Mouse (Mus musculus) megakaryocyte, embryonic 14.5 days (primary cell): ENCODE results near the gene Prr19. TPM values are rescaled to one million over a fixed set of nuclear protein-coding genes. Genes with fewer than 3 reads are reported as not detected.
"Not testable (repeated sequence)": the region's sequence is repeated elsewhere in the genome, so short reads cannot be mapped to it uniquely, and the experiment has no call there.

ENCODE experiments used
- H3K27me3 ChIP-seq: replicated peaks from 2 replicates; pipeline ENCODE3; 2012; ENCODE audit warnings: inconsistent platforms
- H3K36me3 ChIP-seq: replicated peaks from 2 replicates; pipeline ENCODE3; 2012; ENCODE audit warnings: low read length, inconsistent platforms, mixed read lengths
- H3K4me1 ChIP-seq: 2 replicates; pipeline ENCODE4 v1.6.1; 2012; ENCODE audit warnings: inconsistent platforms
- H3K4me3 ChIP-seq: replicated peaks from 2 replicates; pipeline ENCODE3; 2012; ENCODE audit warnings: moderate library complexity, mild to moderate bottlenecking, inconsistent platforms
- H3K9me3 ChIP-seq: 2 replicates; pipeline ENCODE4 v1.6.1; 2012; ENCODE audit warnings: inconsistent platforms
- FLI1 ChIP-seq: IDR thresholded peaks from 2 replicates; pipeline ENCODE4 v1.6.1; 2012; ENCODE audit warnings: low read length, inconsistent platforms, mixed read lengths
- GATA1 ChIP-seq: IDR thresholded peaks from 3 replicates; pipeline ENCODE4 v1.6.1; 2012; ENCODE audit warnings: mixed read lengths, low read length, inconsistent platforms, borderline replicate concordance
- polyA plus RNA-seq: library from polyadenylated mRNA; stranded (reverse); fragments of >175 nt; gene quantifications from 2 replicates; pipeline ENCODE4 v1.2.3, GENCODE M21; 2012; ENCODE audit warnings: low replicate concordance; ENCODE audit not compliant: insufficient read depth

The Prr19 gene
- polyA plus RNA-seq, 1 experiment, result 0.17 TPM

GRCm38 (mm10) chr7:25316532-25317445 is 15.6 kb downstream of the Prr19 start, which contains the start of gene Megf8:
TSS of gene Megf8 (plus strand) at chr7:25317164.
- H3K27me3 ChIP-seq, result peaks cover 42% of the 10 kb centered on the region
- TF ChIP-seq FLI1 (no peak), GATA1 (no peak)
- peaks cover 37% of the 10 kb centered on the region for H3K4me1 ChIP-seq
- no peaks in the 10 kb centered on the region; the same call in 1 of the 2 replicates for H3K9me3 ChIP-seq
- H3K36me3 ChIP-seq, result no peaks in the 10 kb centered on the region
- H3K4me3 ChIP-seq, result peak within 1 kb of the TSS; percentile 96

- peak overlapping the region; percentile 96 for H3K4me3 ChIP-seq
- peaks cover 42% of the 10 kb centered on the region for H3K4me1 ChIP-seq
- TF ChIP-seq GATA1 (no peak), FLI1 (no peak)
- H3K9me3 ChIP-seq, result no peaks in the 10 kb centered on the region; the same call in 1 of the 2 replicates
- H3K27me3 ChIP-seq, result peaks cover 34% of the 10 kb centered on the region
- H3K36me3 ChIP-seq, result no peaks in the 10 kb centered on the region
Measured at GRCm38 (mm10) chr7:25317446-25317999, 16.3 kb downstream of the Prr19 start.

GRCm38 (mm10) chr7:25322058-25322484 is 20.9 kb downstream of the Prr19 start:
- Histone ChIP-seq H3K4me3 (no peak overlapping the region), H3K36me3 (no peaks in the 10 kb centered on the region), H3K4me1 (peaks cover 29% of the 10 kb centered on the region), H3K27me3 (no peaks in the 10 kb centered on the region), H3K9me3 (no peaks in the 10 kb centered on the region; the same call in 1 of the 2 replicates)
- TF ChIP-seq GATA1, result no peak
- no peak for TF ChIP-seq FLI1

- Histone ChIP-seq H3K27me3 (peaks cover 2% of the 10 kb centered on the region), H3K9me3 (no peaks in the 10 kb centered on the region; the same call in 1 of the 2 replicates), H3K36me3 (peaks cover 9% of the 10 kb centered on the region), H3K4me1 (peaks cover 22% of the 10 kb centered on the region), H3K4me3 (no peak overlapping the region)
- TF ChIP-seq GATA1 (no peak), FLI1 (no peak)
Measured at GRCm38 (mm10) chr7:25323219-25323618, 22.0 kb downstream of the Prr19 start.

- not testable (repeated sequence) for H3K9me3 ChIP-seq, H3K27me3 ChIP-seq, H3K4me3 ChIP-seq
- peaks cover 22% of the 10 kb centered on the region for H3K36me3 ChIP-seq
- H3K4me1 ChIP-seq, result peaks cover 36% of the 10 kb centered on the region
Measured at GRCm38 (mm10) chr7:25325431-25325830, 24.2 kb downstream of the Prr19 start.

GRCm38 (mm10) chr7:25326233-25326632 is 25.0 kb downstream of the Prr19 start:
- Histone ChIP-seq H3K4me3 (no peak overlapping the region), H3K4me1 (peaks cover 37% of the 10 kb centered on the region), H3K9me3 (no peaks in the 10 kb centered on the region), H3K36me3 (peaks cover 30% of the 10 kb centered on the region), H3K27me3 (peaks cover 2% of the 10 kb centered on the region)
- TF ChIP-seq GATA1 (no peak), FLI1 (no peak)

- Histone ChIP-seq H3K4me3 (no peak overlapping the region), H3K27me3 (no peaks in the 10 kb centered on the region)
- TF ChIP-seq FLI1 (no peak), GATA1 (no peak)
Measured at GRCm38 (mm10) chr7:25333596-25334307, 32.5 kb downstream of the Prr19 start.

GRCm38 (mm10) chr7:25334472-25334871 is 33.3 kb downstream of the Prr19 start:
- TF ChIP-seq FLI1 (no peak), GATA1 (no peak)
- H3K36me3 ChIP-seq, result peaks cover 55% of the 10 kb centered on the region
- H3K9me3 ChIP-seq, result no peaks in the 10 kb centered on the region
- H3K4me1 ChIP-seq, result peaks cover 16% of the 10 kb centered on the region
- peaks cover 2% of the 10 kb centered on the region for H3K27me3 ChIP-seq
- no peak overlapping the region for H3K4me3 ChIP-seq

More at GRCm38 (mm10) chr7:25333596-25334307, 32.5 kb downstream of the Prr19 start:
- H3K9me3 ChIP-seq, result no peaks in the 10 kb centered on the region
- H3K36me3 ChIP-seq, result peaks cover 53% of the 10 kb centered on the region
- H3K4me1 ChIP-seq, result peaks cover 18% of the 10 kb centered on the region

- peaks cover 2% of the 10 kb centered on the region for H3K27me3 ChIP-seq
- H3K4me1 ChIP-seq, result no peaks in the 10 kb centered on the region
- no peak for TF ChIP-seq FLI1
- TF ChIP-seq GATA1, result no peak
- H3K4me3 ChIP-seq, result no peak overlapping the region
- peaks cover 60% of the 10 kb centered on the region for H3K36me3 ChIP-seq
- no peaks in the 10 kb centered on the region for H3K9me3 ChIP-seq
Measured at GRCm38 (mm10) chr7:25339329-25339728, 38.1 kb downstream of the Prr19 start.
